Mouse (Mus musculus) adrenal gland, postnatal 14 days (tissue): ENCODE data around the gene Dcun1d3. TPM values are rescaled to one million over a fixed set of nuclear protein-coding genes. Genes with fewer than 3 reads are reported as not detected.

ENCODE experiments used
- DNase-seq: peaks from one replicate; pipeline ENCODE4 v3.0.0; 2021; ENCODE audit warnings: mixed read lengths
- total RNA-seq: library from RNA; stranded (reverse); gene quantifications from 2 replicates; pipeline ENCODE4 v1.2.3, GENCODE M21; 2021

Dcun1d3 gene
- total RNA-seq, 1 experiment from 2014 or later: 37.4 TPM

DNA sequence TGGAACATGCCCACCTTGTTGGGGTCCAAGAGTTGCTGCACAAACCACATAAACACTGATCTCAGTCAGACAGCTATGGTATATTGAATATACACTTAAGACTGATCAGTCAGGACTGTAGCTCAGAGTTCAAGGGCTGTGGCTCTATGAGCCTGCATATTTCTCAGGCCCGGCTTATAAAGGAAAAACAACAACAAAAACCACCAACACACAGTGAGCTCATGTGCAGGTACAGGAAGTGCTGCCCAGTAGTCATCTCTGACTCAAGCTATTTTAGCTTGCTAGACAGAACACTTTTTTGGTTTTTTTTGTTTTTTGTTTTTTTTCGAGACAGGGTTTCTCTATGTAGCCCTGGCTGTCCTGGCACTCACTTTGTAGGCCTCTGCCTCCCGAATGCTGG, 87.4 kb downstream of the Dcun1d3 start:
- no peak for DNase-seq

DNA sequence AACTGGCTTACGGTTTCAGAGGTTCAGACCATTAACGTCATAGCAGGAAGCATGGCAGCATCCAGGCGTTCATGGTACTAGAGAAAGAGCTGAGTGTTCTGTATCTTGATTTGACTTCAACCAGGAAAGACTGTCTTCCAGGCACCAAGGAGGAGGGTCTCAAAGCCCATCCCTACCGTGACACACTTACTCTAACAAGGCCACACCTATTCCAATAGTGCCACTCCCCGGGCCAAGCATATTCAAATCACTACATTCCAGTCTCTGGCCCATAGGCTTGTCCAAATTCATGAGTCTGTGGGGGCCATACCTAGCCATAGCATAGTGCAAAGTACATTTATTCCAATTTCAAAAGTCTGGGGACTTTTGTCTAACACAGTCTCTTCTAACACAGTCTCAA, 88.7 kb downstream of the Dcun1d3 start:
- no peak for DNase-seq

Other genes starting within 250 kb of the Dcun1d3 start
- gene Acsm4, start 206.3 kb downstream of the Dcun1d3 start, total RNA-seq: not detected in 2 replicates
- 34.4 and 36.7 TPM in 2 replicates for gene Thumpd1, start 175.5 kb downstream of the Dcun1d3 start, total RNA-seq
- gene Acsm3, start 135.4 kb downstream of the Dcun1d3 start, total RNA-seq: 52.8 and 59.7 TPM in 2 replicates
- 6.8 and 13.3 TPM in 2 replicates for gene Rexo5, start 102.3 kb downstream of the Dcun1d3 start, total RNA-seq
- gene Eri2, start 102.2 kb downstream of the Dcun1d3 start, total RNA-seq: 7.5 and 9.4 TPM in 2 replicates
- gene Lyrm1, start 437 bp downstream of the Dcun1d3 start, total RNA-seq: 7.8 and 11.9 TPM in 2 replicates
- gene Dnah3, start 199.0 kb upstream of the Dcun1d3 start, total RNA-seq: not detected in 2 replicates
- gene Tmem159, start 206.1 kb upstream of the Dcun1d3 start, total RNA-seq: 46.4 and 59.7 TPM in 2 replicates
- gene Zp2, start 249.0 kb upstream of the Dcun1d3 start, total RNA-seq: not detected in 2 replicates